Mouse (Mus musculus) ES-Bruce4 (cell line): Measurements from ENCODE around the gene Plcg2. TPM values are rescaled to one million over a fixed set of nuclear protein-coding genes. Genes with fewer than 3 reads are reported as not detected.
A peak's percentile ranks its signal among the peaks of the same experiment; 100 is the strongest.

ENCODE experiments used
- H3K27ac ChIP-seq: 2 replicates; pipeline ENCODE4 v1.5.1; 2012; ENCODE audit warnings: low read length, inconsistent platforms; ENCODE audit not compliant: insufficient read depth
- H3K27me3 ChIP-seq: 2 replicates; pipeline ENCODE4 v1.6.1; 2012; ENCODE audit warnings: mild to moderate bottlenecking, low read length, inconsistent platforms; ENCODE audit not compliant: control insufficient read depth, poor library complexity, insufficient read depth, severe bottlenecking
- H3K36me3 ChIP-seq: 2 replicates; pipeline ENCODE4 v1.6.1; 2012; ENCODE audit warnings: inconsistent platforms, mild to moderate bottlenecking, low read length, moderate library complexity; ENCODE audit not compliant: control insufficient read depth, poor library complexity, insufficient read depth, severe bottlenecking
- H3K4me1 ChIP-seq: one replicate; pipeline ENCODE4 v1.8.1; 2011; ENCODE audit warnings: low read length; ENCODE audit not compliant: control insufficient read depth, insufficient read depth
- H3K4me3 ChIP-seq: 2 replicates; pipeline ENCODE4 v1.5.1; 2011; ENCODE audit warnings: low read depth, mild to moderate bottlenecking, low read length
- H3K9ac ChIP-seq: 2 replicates; pipeline ENCODE4 v1.6.1; 2012; ENCODE audit warnings: low read depth, mild to moderate bottlenecking, inconsistent platforms; ENCODE audit not compliant: poor library complexity, severe bottlenecking
- H3K9me3 ChIP-seq: replicated peaks from 2 replicates; pipeline ENCODE4 v1.6.1; 2012; ENCODE audit warnings: mild to moderate bottlenecking, low read length, inconsistent platforms; ENCODE audit not compliant: control insufficient read depth, poor library complexity, insufficient read depth, severe bottlenecking
- CTCF ChIP-seq: IDR thresholded peaks from one replicate; pipeline ENCODE4 v1.8.1; 2011; ENCODE audit warnings: low read depth, low read length
- EP300 ChIP-seq: IDR thresholded peaks from 2 replicates; pipeline ENCODE4 v1.6.1; 2011; ENCODE audit warnings: low read depth, low read length; ENCODE audit not compliant: insufficient read depth
- POLR2A ChIP-seq: IDR thresholded peaks from one replicate; pipeline ENCODE4 v1.8.1; 2011; ENCODE audit warnings: low read length; ENCODE audit not compliant: insufficient read depth
- polyA plus RNA-seq: library from polyadenylated mRNA; stranded (reverse); fragments of >200 nt; gene quantifications from 2 replicates; pipeline ENCODE4 v1.2.4, GENCODE M21; 2011; ENCODE audit warnings: low read depth; ENCODE audit not compliant: missing spikeins, insufficient read depth, insufficient read length

Plcg2 gene
- polyA plus RNA-seq, 1 experiment, result 32.4 TPM

DNA sequence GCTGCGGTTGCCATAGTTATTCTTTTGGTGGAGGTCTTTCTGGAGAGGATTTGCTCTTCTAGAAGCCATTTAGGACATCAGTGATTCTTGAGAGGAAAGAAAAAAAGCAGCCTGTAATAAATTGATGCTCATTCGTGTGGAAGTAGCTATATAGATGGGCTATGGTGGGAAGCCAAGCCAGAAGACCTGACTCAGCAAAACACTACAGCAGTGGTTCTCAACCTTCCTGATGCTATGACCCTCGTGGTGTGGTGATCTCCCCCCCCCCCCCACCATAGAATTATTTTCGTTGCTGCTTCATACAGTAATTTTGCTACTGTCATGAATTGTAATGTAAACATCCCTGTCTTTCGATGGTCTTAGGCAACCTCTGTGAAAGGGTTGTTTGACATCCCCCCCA lies 134.4 kb downstream of the Plcg2 start:
- Histone ChIP-seq H3K36me3 (peaks cover 3% of the 10 kb centered on the region; the same call in 1 of the 2 replicates), H3K4me3 (no peak overlapping the region), H3K27me3 (no peaks in the 10 kb centered on the region), H3K27ac (no peak overlapping the region), H3K9me3 (peaks cover 7% of the 10 kb centered on the region; the same call in 1 of the 2 replicates), H3K4me1 (no peaks in the 10 kb centered on the region), H3K9ac (no peak overlapping the region)
- TF ChIP-seq EP300 (no peak), CTCF (no peak), POLR2A (no peak)

DNA sequence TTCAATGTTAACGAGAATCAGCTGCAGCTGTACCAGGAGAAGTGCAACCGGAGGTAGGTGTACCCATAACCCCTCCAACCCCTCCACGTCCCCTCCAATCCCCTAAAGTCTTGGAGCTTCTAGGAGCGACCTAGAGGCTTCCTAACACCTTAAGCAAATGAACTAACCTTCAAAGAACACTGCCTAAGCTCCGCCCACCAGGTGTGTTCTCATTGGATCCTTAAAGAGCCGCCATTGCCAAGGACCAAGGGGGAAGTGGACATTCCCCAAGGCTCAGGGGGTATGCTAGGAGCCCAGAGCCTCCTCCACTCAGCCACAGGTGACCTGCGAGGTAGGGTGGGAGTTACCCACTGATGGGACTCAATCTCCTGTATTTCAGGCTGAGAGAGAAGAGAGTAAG lies 136.3 kb downstream of the Plcg2 start:
- H3K9ac ChIP-seq, result no peak overlapping the region
- H3K4me3 ChIP-seq, result no peak overlapping the region
- peaks cover 3% of the 10 kb centered on the region; the same call in 1 of the 2 replicates for H3K36me3 ChIP-seq
- peaks cover 9% of the 10 kb centered on the region; the same call in 1 of the 2 replicates for H3K9me3 ChIP-seq
- no peak for TF ChIP-seq CTCF
- no peak for TF ChIP-seq POLR2A
- no peak for TF ChIP-seq EP300
- H3K4me1 ChIP-seq, result no peaks in the 10 kb centered on the region
- no peaks in the 10 kb centered on the region for H3K27me3 ChIP-seq
- H3K27ac ChIP-seq, result no peak overlapping the region

DNA sequence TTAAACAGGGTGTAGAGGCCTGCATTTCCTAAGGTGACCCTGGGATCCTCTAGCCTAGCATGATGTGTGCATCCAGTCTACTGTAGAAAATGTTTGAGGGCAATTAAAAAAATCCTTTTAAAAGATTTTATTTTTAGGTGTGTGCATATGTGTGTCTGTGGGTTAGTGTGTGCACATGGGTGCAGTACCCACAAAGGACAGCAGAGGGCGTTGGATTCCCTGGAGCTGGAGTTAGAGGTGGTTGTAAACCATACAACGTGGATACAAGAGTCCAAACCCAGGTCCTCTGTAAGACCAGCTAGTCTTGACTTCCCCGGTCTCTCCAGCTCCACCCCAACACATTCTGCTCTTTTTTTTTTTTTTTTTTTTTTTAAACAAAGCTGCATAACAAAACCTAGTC lies 139.4 kb downstream of the Plcg2 start:
- H3K4me1 ChIP-seq, result no peaks in the 10 kb centered on the region
- H3K36me3 ChIP-seq, result peaks cover 3% of the 10 kb centered on the region; the same call in 1 of the 2 replicates
- TF ChIP-seq CTCF, result peak; percentile 20
- TF ChIP-seq EP300, result no peak
- no peak overlapping the region for H3K9ac ChIP-seq
- H3K27ac ChIP-seq, result no peak overlapping the region
- H3K9me3 ChIP-seq, result peaks cover 9% of the 10 kb centered on the region; the same call in 1 of the 2 replicates
- no peaks in the 10 kb centered on the region for H3K27me3 ChIP-seq
- H3K4me3 ChIP-seq, result no peak overlapping the region

DNA sequence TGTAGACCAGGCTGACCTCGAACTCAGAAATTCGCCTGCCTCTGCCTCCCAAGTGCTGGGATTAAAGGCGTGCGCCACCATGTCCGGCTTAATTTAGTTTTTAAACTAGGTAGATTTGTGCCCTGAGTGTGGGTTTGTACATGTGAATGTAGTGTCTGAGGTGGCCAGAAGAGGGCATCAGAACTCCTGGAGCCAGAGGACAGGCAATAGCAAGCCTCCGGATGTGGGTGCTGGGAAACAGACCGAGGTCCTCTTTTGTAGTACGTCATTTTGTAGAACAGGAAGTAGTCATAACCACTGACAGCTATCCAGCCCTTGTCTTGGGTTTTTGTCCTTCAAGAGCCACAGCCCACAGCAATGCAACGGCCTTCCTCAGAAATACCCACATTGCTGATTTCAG lies 141.5 kb downstream of the Plcg2 start:
- Histone ChIP-seq H3K9me3 (peaks cover 9% of the 10 kb centered on the region; the same call in 1 of the 2 replicates), H3K4me3 (no peak overlapping the region), H3K9ac (no peak overlapping the region), H3K4me1 (no peaks in the 10 kb centered on the region), H3K27me3 (no peaks in the 10 kb centered on the region), H3K36me3 (peaks cover 2% of the 10 kb centered on the region; the same call in 1 of the 2 replicates), H3K27ac (no peak overlapping the region)
- TF ChIP-seq EP300, result no peak
- peak; percentile 47 for TF ChIP-seq CTCF

DNA sequence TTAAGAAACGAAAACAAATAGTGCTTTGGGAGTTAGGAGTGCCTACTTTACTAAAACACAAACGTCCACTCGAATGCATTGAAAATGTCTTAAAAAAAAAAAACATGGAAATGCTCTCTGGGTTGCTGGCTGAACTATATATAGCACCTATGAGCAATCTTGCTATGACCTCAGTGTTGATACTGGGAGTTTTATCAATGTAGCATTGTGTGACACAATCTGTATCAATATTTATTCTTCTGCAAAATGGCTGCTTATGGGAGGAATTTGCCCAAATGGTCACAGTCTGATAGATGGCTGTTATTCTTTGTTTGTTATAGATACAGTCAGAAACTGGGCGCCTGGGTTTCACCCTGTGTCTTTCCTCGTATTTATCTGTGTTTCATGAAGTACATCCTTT lies 147.4 kb downstream of the Plcg2 start:
- H3K4me3 ChIP-seq, result no peak overlapping the region
- no peaks in the 10 kb centered on the region for H3K36me3 ChIP-seq
- H3K4me1 ChIP-seq, result no peaks in the 10 kb centered on the region
- H3K9ac ChIP-seq, result no peak overlapping the region
- TF ChIP-seq CTCF, result no peak
- no peak for TF ChIP-seq POLR2A
- no peak for TF ChIP-seq EP300
- no peak overlapping the region for H3K27ac ChIP-seq
- H3K27me3 ChIP-seq, result no peaks in the 10 kb centered on the region
- H3K9me3 ChIP-seq, result peaks cover 7% of the 10 kb centered on the region

DNA sequence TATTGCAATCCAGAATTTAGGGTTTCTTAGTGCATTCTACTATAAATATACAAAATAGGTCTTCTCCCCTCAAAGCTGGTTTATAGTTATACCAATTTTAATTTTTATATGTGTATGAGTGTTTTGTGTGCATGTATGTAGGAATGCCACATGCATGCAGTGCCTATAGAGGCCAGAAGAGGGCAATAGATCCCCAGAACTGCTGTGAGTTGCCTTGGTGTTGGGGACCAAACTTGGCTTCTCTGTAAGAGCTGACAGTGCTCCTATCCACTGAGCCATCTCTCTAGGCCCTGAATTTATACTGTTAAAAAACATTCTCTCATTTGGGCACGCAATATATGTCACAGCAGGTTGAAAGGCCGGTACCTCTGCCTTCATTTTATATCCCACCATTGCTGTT lies 147.9 kb downstream of the Plcg2 start:
- peak; percentile 71 for TF ChIP-seq CTCF
- TF ChIP-seq POLR2A, result no peak
- Histone ChIP-seq H3K9ac (no peak overlapping the region), H3K4me3 (no peak overlapping the region), H3K27me3 (no peaks in the 10 kb centered on the region), H3K36me3 (no peaks in the 10 kb centered on the region), H3K9me3 (peaks cover 7% of the 10 kb centered on the region), H3K4me1 (no peaks in the 10 kb centered on the region), H3K27ac (no peak overlapping the region)
